Mouse (Mus musculus) adrenal gland, postnatal 25 days (tissue): ENCODE measurements at regions not wholly inside any gene's neighbourhood (a gene's known extent, or its start where the extent isn't known, plus 50 kb on each side); places are given as distances from the start of the nearest gene placed in this dataset.

ENCODE experiments used
- DNase-seq: peaks from one replicate; pipeline ENCODE4 v3.0.0; 2021; ENCODE audit warnings: mixed read lengths

GRCm38 (mm10) chr9:69662394-69662793 is 98.3 kb downstream of the Foxb1 start:
- peak; percentile 7 for DNase-seq

DNA sequence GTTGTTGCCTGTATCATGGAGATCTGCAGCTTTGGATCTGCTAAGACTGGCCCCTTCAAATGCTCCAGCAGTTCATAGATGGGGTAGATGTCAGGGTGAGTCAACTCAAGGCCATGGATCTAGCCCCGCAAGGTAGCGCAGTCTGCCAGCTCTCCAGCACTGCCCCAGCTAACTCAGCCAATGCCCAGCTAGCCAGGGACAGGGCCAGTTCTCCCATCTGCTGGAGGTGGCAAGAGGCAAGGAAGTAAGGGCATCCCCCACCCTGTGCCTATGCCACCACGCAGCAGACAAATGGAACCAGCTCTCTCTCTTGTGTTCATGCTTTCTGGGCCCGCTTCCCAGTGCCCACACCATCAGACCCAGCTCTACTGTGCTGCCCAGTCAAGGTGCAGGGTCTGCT is 102.5 kb downstream of the Foxb1 start:
- peak; percentile 26 for DNase-seq

DNA sequence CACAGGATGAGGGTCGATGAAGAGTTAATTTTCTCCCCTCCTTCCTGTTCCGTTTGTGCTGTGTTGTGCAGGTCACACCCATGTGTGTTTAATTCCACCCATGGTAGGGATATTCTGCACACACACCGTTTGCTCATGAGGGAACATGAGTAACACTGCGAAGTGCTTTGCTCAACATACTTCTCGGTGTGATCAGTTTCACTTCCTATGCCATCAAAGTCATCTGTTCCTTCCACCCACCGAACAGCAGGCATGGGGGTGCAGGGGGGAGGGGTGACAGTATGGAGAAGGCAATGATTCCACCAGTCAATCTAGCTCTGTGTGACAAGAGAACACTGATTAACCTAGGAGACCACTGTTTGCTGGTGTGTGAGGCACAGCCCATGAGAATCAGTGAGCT is 104.7 kb downstream of the Foxb1 start:
- DNase-seq: no peak

- DNase-seq: no peak
These were observed 108.6 kb downstream of the Foxb1 start for GRCm38 (mm10) chr9:69652106-69652505.

DNA sequence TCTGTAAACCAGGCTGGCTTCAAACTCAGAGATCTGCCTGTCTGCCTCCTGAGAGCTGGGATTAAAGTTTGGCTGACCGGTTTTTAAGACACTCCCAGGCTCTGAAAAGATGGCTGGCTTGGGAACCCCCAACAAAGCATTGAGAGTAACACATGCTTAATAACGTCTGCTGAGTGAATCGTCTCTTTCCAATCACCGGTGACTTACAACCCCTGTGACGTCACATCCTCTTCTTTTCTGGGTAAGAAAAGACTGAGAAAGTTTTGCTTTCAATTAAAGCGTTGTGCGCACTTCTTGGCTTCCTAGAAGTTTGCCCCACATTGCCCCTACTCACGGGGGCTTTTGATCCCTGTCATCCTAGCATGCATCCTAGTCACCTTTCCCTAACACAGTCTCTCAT is 109.1 kb downstream of the Foxb1 start:
- DNase-seq: no peak

GRCm38 (mm10) chr9:69642591-69642990 is 118.1 kb downstream of the Foxb1 start:
- DNase-seq: no peak

DNA sequence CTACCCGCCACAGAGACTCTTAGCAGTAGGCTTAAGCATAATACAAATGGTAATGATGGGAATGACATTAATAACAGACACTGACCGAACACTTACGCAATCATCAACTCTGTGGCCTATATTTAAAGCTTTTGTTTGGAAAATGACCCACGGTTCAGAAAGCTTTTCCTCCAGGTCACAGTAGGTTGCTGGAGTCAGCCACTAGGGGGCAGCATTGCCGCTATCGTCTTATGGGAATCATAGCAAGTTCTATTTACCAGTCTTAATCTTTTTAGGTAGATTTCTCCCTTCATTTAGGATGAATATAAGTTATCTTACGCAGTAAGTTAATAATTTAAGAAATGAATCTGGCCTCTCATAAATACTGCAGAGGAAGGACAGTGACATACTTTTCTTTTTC is 137.4 kb downstream of the Foxb1 start:
- DNase-seq: peak; percentile 86

- DNase-seq: no peak
These were observed 139.7 kb downstream of the Foxb1 start for GRCm38 (mm10) chr9:69621006-69621405.

- DNase-seq: no peak
These were observed 143.4 kb downstream of the Foxb1 start for GRCm38 (mm10) chr9:69617328-69617727.

- no peak for DNase-seq
These were observed 144.1 kb downstream of the Anxa2 start for GRCm38 (mm10) chr9:69597472-69597871.

GRCm38 (mm10) chr9:69592329-69593062 is 139.1 kb downstream of the Anxa2 start:
- no peak for DNase-seq

DNA sequence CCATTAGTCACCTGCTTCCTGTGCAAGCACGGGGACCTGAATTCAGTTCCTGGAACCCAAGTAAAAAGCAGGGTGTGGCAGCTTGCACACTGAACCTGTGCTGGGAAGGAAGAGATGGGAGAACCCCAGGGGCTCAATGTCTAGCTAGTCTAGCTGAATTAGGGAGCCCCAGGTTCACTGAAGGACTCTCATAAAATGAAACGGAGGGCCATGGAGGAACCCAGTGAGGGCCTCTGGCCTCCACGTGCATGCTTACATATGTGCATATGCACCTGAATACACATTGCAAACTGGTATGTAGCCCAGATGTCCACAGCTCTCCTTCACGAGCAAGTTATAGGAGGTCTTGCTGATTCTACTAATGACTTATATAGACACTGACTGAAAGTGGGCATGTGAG is 135.4 kb downstream of the Anxa2 start:
- DNase-seq: no peak

DNA sequence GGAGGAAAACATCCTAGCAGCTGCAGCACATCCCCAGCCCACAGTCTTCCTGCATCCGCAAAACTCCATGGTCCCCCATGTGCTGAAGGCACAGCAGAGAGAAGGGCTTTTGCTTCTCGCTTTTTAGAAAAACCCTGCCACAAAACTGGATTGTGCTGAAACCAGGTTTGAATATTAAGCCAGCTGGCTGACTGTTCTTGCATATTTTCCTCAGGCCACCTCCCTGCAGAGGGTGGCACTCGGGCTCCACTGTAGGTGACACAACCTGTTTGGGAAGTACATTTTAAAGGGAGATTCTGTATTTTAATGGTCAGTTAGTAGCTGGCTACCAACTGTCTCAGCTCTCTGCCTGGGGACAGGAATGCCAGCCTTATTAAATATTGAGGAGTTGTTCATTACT is 133.7 kb downstream of the Anxa2 start:
- DNase-seq: no peak

GRCm38 (mm10) chr9:69581236-69581635 is 127.8 kb downstream of the Anxa2 start:
- DNase-seq: no peak

GRCm38 (mm10) chr9:69577661-69578405 is 124.4 kb downstream of the Anxa2 start:
- no peak for DNase-seq

DNA sequence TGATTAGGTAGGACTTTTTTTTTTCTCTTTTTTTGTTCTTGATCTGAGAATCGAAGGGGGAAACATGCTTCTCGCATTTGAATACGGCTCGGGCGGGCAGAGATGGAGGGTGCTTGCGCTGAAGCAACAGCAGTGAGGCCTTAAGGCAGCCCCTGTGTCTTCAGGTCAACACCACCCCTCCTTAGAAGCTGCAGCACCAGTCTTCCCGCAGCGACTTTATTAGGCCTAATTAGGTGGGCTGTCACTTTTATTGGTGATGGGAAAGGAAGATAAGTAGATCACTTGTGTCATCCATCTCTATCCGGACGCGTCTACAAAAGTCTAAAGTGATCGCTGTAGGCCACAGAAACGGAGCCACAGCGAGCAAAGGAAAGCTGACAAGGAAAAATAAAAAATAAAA is 122.0 kb downstream of the Anxa2 start:
- DNase-seq: no peak

- no peak for DNase-seq
These were observed 115.3 kb downstream of the Anxa2 start for GRCm38 (mm10) chr9:69568631-69569230.

DNA sequence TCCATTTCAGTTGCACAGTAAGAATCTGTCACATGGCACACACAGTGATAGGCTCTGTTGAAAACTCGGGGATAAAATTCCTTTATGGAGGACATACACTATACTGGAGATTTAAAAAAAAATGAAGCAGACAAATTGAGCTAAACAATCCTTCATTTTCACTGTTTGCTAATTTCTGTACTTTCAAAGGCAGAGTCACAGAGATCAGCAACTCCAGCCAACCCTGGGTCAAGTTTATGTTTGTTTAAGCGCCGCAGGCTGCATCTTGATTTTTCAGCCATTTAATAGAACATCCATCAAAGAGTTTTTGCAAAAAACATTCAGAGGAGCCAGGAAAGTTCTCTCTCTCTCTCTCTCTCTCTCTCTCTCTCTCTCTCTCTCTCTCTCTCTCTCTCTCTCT is 114.8 kb downstream of the Anxa2 start:
- no peak for DNase-seq

DNA sequence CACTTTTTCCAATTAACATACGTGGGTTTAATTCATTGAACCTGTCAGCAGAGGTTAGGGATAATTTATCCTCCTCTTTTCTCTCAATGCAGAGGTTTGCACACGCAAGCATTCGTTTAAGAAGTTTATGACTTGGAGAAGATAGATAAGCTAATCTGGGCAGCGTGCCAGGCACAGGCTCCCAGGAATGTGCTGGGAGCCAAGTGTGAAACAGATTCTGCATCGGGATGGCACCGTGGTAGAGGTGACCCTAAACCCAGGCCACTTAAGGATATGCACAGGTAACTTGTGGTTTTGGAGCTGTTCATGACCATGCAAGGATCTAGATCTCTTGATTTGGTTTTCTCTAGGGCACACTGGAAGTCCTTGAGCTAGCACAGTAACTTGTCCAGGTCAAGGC is 113.6 kb downstream of the Anxa2 start:
- DNase-seq: peak; percentile 64

GRCm38 (mm10) chr9:69543241-69543640 is 89.8 kb downstream of the Anxa2 start:
- DNase-seq: no peak
